Mouse (Mus musculus) heart, postnatal 0 days (tissue): Measurements from ENCODE around the gene Rbms3.

Source experiments
- CTCF ChIP-seq: IDR thresholded peaks from 2 replicates; pipeline ENCODE4 v1.5.1; 2016; ENCODE audit warnings: antibody characterized with exemption, control low read depth, low read depth
- EP300 ChIP-seq: IDR thresholded peaks from 2 replicates; pipeline ENCODE4 v1.6.1; 2016; ENCODE audit warnings: antibody characterized with exemption, low read depth

- no peak for TF ChIP-seq CTCF
- no peak for TF ChIP-seq EP300
These were observed 217.1 kb downstream of the Rbms3 start for GRCm38 (mm10) chr9:117412584-117412983.
